Mouse (Mus musculus) small intestine, adult 2 months (tissue): Measurements from ENCODE around the gene Elp4.
A peak's percentile ranks its signal among the peaks of the same experiment; 100 is the strongest.

ENCODE experiments used
- CTCF ChIP-seq: fragments of 200-500 bp; IDR thresholded peaks from 2 replicates; pipeline ENCODE4 v1.5.1; 2012; ENCODE audit warnings: low read depth, mild to moderate bottlenecking, control low read depth, inconsistent platforms, low read length, moderate library complexity, mixed read lengths; ENCODE audit not compliant: insufficient replicate concordance, insufficient read length; ENCODE audit errors: extremely low read depth
- POLR2A ChIP-seq: fragments of 200-500 bp; IDR thresholded peaks from 2 replicates; pipeline ENCODE4 v1.6.1; 2012; ENCODE audit warnings: low read depth, mild to moderate bottlenecking, control low read depth, inconsistent platforms, low read length, moderate library complexity

DNA sequence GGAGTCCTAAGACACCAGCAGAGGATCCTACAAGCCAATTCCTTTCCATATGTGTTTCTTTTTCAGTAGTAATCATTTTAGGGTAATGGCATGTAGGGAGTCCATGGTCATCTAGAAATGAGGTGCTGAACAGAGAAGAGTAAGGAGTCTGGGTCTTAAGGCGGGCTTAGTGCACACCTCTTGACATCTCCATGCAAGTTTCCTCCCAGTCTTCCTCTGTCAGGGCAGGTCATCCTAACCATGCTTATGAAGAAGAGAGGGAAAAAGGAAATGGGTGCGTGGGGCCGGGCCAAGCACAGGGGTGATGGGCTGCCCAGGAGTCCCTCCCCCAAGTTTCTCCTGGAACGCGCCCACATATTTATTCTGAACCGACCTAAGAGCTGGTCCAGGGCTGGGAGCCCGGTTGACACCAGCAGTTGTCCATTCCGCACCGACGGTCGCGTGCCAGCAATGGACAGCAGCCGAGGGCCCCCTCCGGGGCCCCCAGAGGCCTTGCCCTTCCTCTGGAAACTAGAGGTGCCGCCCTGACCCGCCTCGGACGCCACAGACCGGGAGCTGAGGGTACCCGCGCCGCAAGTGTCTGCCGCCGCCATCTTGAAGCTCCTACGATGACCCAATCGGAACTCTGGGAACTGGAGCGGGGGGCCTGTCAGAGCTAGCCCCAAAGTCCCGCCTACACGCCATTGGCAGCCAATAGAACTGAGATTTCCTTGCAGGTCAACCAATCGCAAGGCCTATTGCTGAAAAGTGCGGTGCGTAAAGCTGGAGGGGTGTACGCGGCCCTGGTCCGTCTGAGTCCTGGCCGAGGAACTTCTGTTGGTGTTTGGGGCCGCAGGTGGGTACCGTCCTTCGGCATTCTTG is at the start of gene Elp4, which contains the start of gene Immp1l:
- TF ChIP-seq POLR2A, result 0 out of 2 replicates have a peak, but pooled peaks have one; percentile 57
- no peak for TF ChIP-seq CTCF
